Mouse (Mus musculus) small intestine, adult 2 months (tissue): ENCODE measurements around the gene Tmx1.

Experiments used
- CTCF ChIP-seq: fragments of 200-500 bp; IDR thresholded peaks from 2 replicates; pipeline ENCODE4 v1.5.1; 2012; ENCODE audit warnings: low read depth, mild to moderate bottlenecking, control low read depth, inconsistent platforms, low read length, moderate library complexity, mixed read lengths; ENCODE audit not compliant: insufficient replicate concordance, insufficient read length; ENCODE audit errors: extremely low read depth
- POLR2A ChIP-seq: fragments of 200-500 bp; IDR thresholded peaks from 2 replicates; pipeline ENCODE4 v1.6.1; 2012; ENCODE audit warnings: low read depth, mild to moderate bottlenecking, control low read depth, inconsistent platforms, low read length, moderate library complexity

DNA sequence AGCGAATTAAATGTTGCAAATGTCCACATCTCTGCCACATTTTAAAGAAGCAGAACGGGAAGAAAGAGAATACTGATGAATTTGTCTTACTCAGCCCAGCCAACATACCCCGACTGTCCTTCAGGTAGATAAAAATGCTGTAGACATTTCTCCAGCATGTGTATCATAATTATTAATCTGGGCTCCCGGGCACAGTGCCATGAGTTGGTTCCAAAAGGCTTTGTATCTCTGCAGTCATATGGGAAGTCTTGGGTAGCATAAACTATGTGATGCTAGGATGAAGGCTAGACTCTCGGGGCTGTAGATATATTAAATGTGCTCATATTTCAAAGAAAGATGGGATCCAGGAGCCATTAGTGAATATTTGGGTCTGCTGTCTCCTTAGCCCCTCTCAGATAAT, 53.1 kb downstream of the Tmx1 start:
- TF ChIP-seq CTCF (no peak), POLR2A (no peak)
